Mouse (Mus musculus): ENCODE measurements around the gene Tle2. TPM values are rescaled to one million over a fixed set of nuclear protein-coding genes. Genes with fewer than 3 reads are reported as not detected.

The Tle2 gene
- polyA plus RNA-seq, 1 experiment = 115 TPM

GRCm38 (mm10) chr10:81568381-81569191 lies 5.8 kb upstream of the Tle2 start:
- DNase-seq = peak; percentile 58
- Histone ChIP-seq H3K27ac (ENCODE audit: control insufficient read depth, insufficient read depth, low read length) (no peak overlapping the region), H3K27me3 (ENCODE audit: control insufficient read depth, insufficient read depth, low read length) (no peaks in the 10 kb centered on the region), H3K4me3 (ENCODE audit: control insufficient read depth, insufficient read depth, low read length) (no peak overlapping the region), H3K36me3 (ENCODE audit: control insufficient read depth, insufficient read depth, low read length) (peaks cover 27% of the 10 kb centered on the region), H3K4me1 (replicated peaks; ENCODE audit: control insufficient read depth, insufficient read depth, low read length) (peaks cover 84% of the 10 kb centered on the region)
- WGBS = 43% methylated on average over 16 of the region's 16 CpGs
- TF ChIP-seq CTCF (IDR thresholded peaks at IDR 0.05; ENCODE audit: borderline replicate concordance, control insufficient read depth, extremely low read depth, insufficient read depth, low read length, poor library complexity) (no peak), POLR2A (IDR thresholded peaks at IDR 0.05; ENCODE audit: control insufficient read depth, extremely low read depth, insufficient read depth, low read length, poor library complexity) (no peak)

- TF ChIP-seq CTCF (IDR thresholded peaks at IDR 0.05; ENCODE audit: borderline replicate concordance, control insufficient read depth, extremely low read depth, insufficient read depth, low read length, poor library complexity) = no peak
- TF ChIP-seq POLR2A (IDR thresholded peaks at IDR 0.05; ENCODE audit: control insufficient read depth, extremely low read depth, insufficient read depth, low read length, poor library complexity) = no peak
- DNase-seq = peak; percentile 15
- Histone ChIP-seq H3K27ac (ENCODE audit: control insufficient read depth, insufficient read depth, low read length) (no peak overlapping the region), H3K4me1 (replicated peaks; ENCODE audit: control insufficient read depth, insufficient read depth, low read length) (peaks cover 83% of the 10 kb centered on the region), H3K36me3 (ENCODE audit: control insufficient read depth, insufficient read depth, low read length) (peaks cover 16% of the 10 kb centered on the region), H3K4me3 (ENCODE audit: control insufficient read depth, insufficient read depth, low read length) (no peak overlapping the region), H3K27me3 (ENCODE audit: control insufficient read depth, insufficient read depth, low read length) (no peaks in the 10 kb centered on the region)
- WGBS = 87% methylated on average over 9 of the region's 9 CpGs
Observed at GRCm38 (mm10) chr10:81569507-81570237, 4.7 kb upstream of the Tle2 start.

- H3K27ac ChIP-seq (ENCODE audit: control insufficient read depth, insufficient read depth, low read length) = no peak overlapping the region
- peaks cover 83% of the 10 kb centered on the region for H3K4me1 ChIP-seq (replicated peaks; ENCODE audit: control insufficient read depth, insufficient read depth, low read length)
- peak overlapping the region; percentile 49 for H3K4me3 ChIP-seq (ENCODE audit: control insufficient read depth, insufficient read depth, low read length)
- DNase-seq = peak; percentile 18
- H3K27me3 ChIP-seq (ENCODE audit: control insufficient read depth, insufficient read depth, low read length) = no peaks in the 10 kb centered on the region
- peaks cover 10% of the 10 kb centered on the region for H3K36me3 ChIP-seq (ENCODE audit: control insufficient read depth, insufficient read depth, low read length)
- TF ChIP-seq CTCF (IDR thresholded peaks at IDR 0.05; ENCODE audit: borderline replicate concordance, control insufficient read depth, extremely low read depth, insufficient read depth, low read length, poor library complexity) = no peak
- TF ChIP-seq POLR2A (IDR thresholded peaks at IDR 0.05; ENCODE audit: control insufficient read depth, extremely low read depth, insufficient read depth, low read length, poor library complexity) = no peak
- whole genome bisulfite sequencing = 17% methylated on average over 11 of the region's 11 CpGs
Observed at GRCm38 (mm10) chr10:81570238-81570800, 4.0 kb upstream of the Tle2 start.

- Histone ChIP-seq H3K4me1 (replicated peaks; ENCODE audit: control insufficient read depth, insufficient read depth, low read length) (peaks cover 85% of the 10 kb centered on the region), H3K36me3 (ENCODE audit: control insufficient read depth, insufficient read depth, low read length) (peaks cover 5% of the 10 kb centered on the region; the same call in 1 of the 2 replicates), H3K27ac (ENCODE audit: control insufficient read depth, insufficient read depth, low read length) (peak overlapping the region; percentile 34; the same call in 1 of the 2 replicates), H3K27me3 (ENCODE audit: control insufficient read depth, insufficient read depth, low read length) (no peaks in the 10 kb centered on the region), H3K4me3 (ENCODE audit: control insufficient read depth, insufficient read depth, low read length) (peak overlapping the region; percentile 49)
- peak; percentile 88 for DNase-seq
- under 1% methylated on average over 33 of the region's 34 CpGs for WGBS
- TF ChIP-seq CTCF (IDR thresholded peaks at IDR 0.05; ENCODE audit: borderline replicate concordance, control insufficient read depth, extremely low read depth, insufficient read depth, low read length, poor library complexity) = no peak
- no peak for TF ChIP-seq POLR2A (IDR thresholded peaks at IDR 0.05; ENCODE audit: control insufficient read depth, extremely low read depth, insufficient read depth, low read length, poor library complexity)
Observed at GRCm38 (mm10) chr10:81570831-81571500, 3.4 kb upstream of the Tle2 start.

GRCm38 (mm10) chr10:81571501-81571876 lies 2.9 kb upstream of the Tle2 start:
- Histone ChIP-seq H3K4me1 (replicated peaks; ENCODE audit: control insufficient read depth, insufficient read depth, low read length) (peaks cover 81% of the 10 kb centered on the region), H3K27ac (ENCODE audit: control insufficient read depth, insufficient read depth, low read length) (peak overlapping the region; percentile 34; the same call in 1 of the 2 replicates), H3K4me3 (ENCODE audit: control insufficient read depth, insufficient read depth, low read length) (peak overlapping the region; percentile 49), H3K36me3 (ENCODE audit: control insufficient read depth, insufficient read depth, low read length) (peaks cover under 1% of the 10 kb centered on the region; the same call in 1 of the 2 replicates), H3K27me3 (ENCODE audit: control insufficient read depth, insufficient read depth, low read length) (no peaks in the 10 kb centered on the region)
- whole genome bisulfite sequencing = under 1% methylated on average over 18 of the region's 18 CpGs
- peak; percentile 97 for DNase-seq
- 0 out of 2 replicates have a peak, but pooled peaks have one; percentile 37 for TF ChIP-seq CTCF (IDR thresholded peaks at IDR 0.05; ENCODE audit: borderline replicate concordance, control insufficient read depth, extremely low read depth, insufficient read depth, low read length, poor library complexity)
- no peak for TF ChIP-seq POLR2A (IDR thresholded peaks at IDR 0.05; ENCODE audit: control insufficient read depth, extremely low read depth, insufficient read depth, low read length, poor library complexity)
